In genomic region chr8:13197493-13197892, GRCm38 (mm10) we compare ENCODE assay signal across 22 mouse cellular contexts. TPM values are rescaled to one million over a fixed set of nuclear protein-coding genes. Genes with fewer than 3 reads are reported as not detected.
DNase-seq lines count a peak whose midpoint lies in the region; TF ChIP-seq lines count a peak whose summit lies in the region.
"Had no signal": no experiment of that assay in that cellular context is flagged by ENCODE, and none has a peak within 500 bp of the region (broad histone marks: within the 10 kb centered on the region; RNA-seq: fewer than 3 reads in every experiment).

No protein-coding gene starts in this region.

- H3K4me3 ChIP-seq in kidney, adult 2 months (ENCODE audit: insufficient read depth, low read depth, low read length) = no peak overlapping the region
- H3K4me3 ChIP-seq: forebrain, embryonic 10.5 days; forebrain, embryonic 13.5 days; gastrocnemius, adult 2 months; heart, embryonic 12.5 days; hindbrain, embryonic 12.5 days; hindbrain, embryonic 15.5 days had no signal

- 50% methylated on average over 5 of the region's 5 CpGs for WGBS in kidney, adult 2 months

- H3K27ac ChIP-seq in kidney, adult 2 months (ENCODE audit: insufficient read depth, low read depth, low read length) = no peak overlapping the region
- H3K27ac ChIP-seq: forebrain, embryonic 10.5 days; forebrain, embryonic 13.5 days; gastrocnemius, adult 2 months; hindbrain, embryonic 12.5 days; hindbrain, embryonic 15.5 days had no signal

- TF ChIP-seq CTCF in kidney, adult 2 months (conservative IDR thresholded peaks at IDR 0.05; ENCODE audit: insufficient read depth, insufficient read length, low read depth, low read length) = no peak

- peaks cover 5% of the 10 kb centered on the region; the same call in 1 of the 2 replicates for H3K4me1 ChIP-seq in kidney, adult 2 months (ENCODE audit: control insufficient read depth, insufficient read depth, low read length)

- peak; percentile 60 for DNase-seq in kidney, adult 2 months
- no peak for DNase-seq in kidney, adult 18-20 months
- DNase-seq in MN1 (ENCODE audit: low spot score) = peak; percentile 40
- DNase-seq in Muller cell, postnatal 12 days (ENCODE audit: inconsistent ontology term) = peak; percentile 30
- DNase-seq in retina, postnatal 1 day = peak; percentile 62
- no peak for DNase-seq in frontal cortex, postnatal 10 days (ENCODE audit: low spot score in 2 of 2)
- DNase-seq: adrenal gland, adult 8-10 months; adrenal gland, postnatal 25 days; cerebellum, adult 11-12 months; cerebellum, adult 8-10 months; cerebellum, postnatal 14 days; gastrocnemius, adult 2 months; gastrocnemius, postnatal 14 days; heart, adult 18-20 months; heart, postnatal 14 days had no signal

- TF ChIP-seq POLR2A in kidney, adult 2 months (IDR thresholded peaks at IDR 0.05; ENCODE audit: low read depth, low read length) = no peak

- H3K27me3 ChIP-seq in kidney, adult 2 months (replicated peaks; ENCODE audit: control insufficient read depth, insufficient read depth, low read length) = no peaks in the 10 kb centered on the region
- H3K27me3 ChIP-seq: Patski had no signal

- H3K36me3 ChIP-seq in kidney, adult 2 months (ENCODE audit: control insufficient read depth, insufficient read depth, low read length) = no peaks in the 10 kb centered on the region
- H3K36me3 ChIP-seq: forebrain, embryonic 10.5 days; heart, embryonic 12.5 days; hindbrain, embryonic 12.5 days; hindbrain, embryonic 15.5 days had no signal

RNA-seq across cellular contexts. Expression of gene Grtp1, which starts 2.9 kb away (rescaled TPM):
- 66.4 and 71.2 TPM in 2 replicates for polyA plus RNA-seq in kidney, adult 2 months (2012; rRNA removed)

RNA-seq across cellular contexts. Expression of gene Lamp1, which starts 38.5 kb away (rescaled TPM):
- polyA plus RNA-seq in kidney, adult 2 months (2012; rRNA removed) = 1,404 and 1,744 TPM in 2 replicates

RNA-seq across cellular contexts. Expression of gene Adprhl1, which starts 56.5 kb away (rescaled TPM):
- 0.18 and 0.99 TPM in 2 replicates for polyA plus RNA-seq in kidney, adult 2 months (2012; rRNA removed)
- polyA plus RNA-seq: forebrain, embryonic 10.5 days; forebrain, embryonic 13.5 days; forebrain, embryonic 16.5 days had no signal

Comparison
In these comparisons a context has a peak if more than half of its experiments do, and no peak if none do; other contexts are left out.
1. DNase-seq: peak in kidney, adult 2 months (single experiment), MN1 (single experiment), Muller cell, postnatal 12 days (single experiment) and retina, postnatal 1 day (single experiment); none in kidney, adult 18-20 months (single experiment) and frontal cortex, postnatal 10 days (0 of 2).